Mouse (Mus musculus): ENCODE results near the gene Slc25a23. TPM values are rescaled to one million over a fixed set of nuclear protein-coding genes. Genes with fewer than 3 reads are reported as not detected.

Slc25a23 gene
- polyA plus RNA-seq, 1 experiment from 2014 or later: 9.1 TPM

- peak; percentile 73; the same call in 1 of the 2 replicates for ATAC-seq (ENCODE audit: insufficient number of reproducible peaks, insufficient read depth, low FRiP score, low TSS enrichment, low read depth)
- no peak overlapping the region for H3K27ac ChIP-seq
- H3K27me3 ChIP-seq: peaks cover 18% of the 10 kb centered on the region
- H3K4me3 ChIP-seq: peak overlapping the region; percentile 20
- no peaks in the 10 kb centered on the region for H3K9me3 ChIP-seq
- no peaks in the 10 kb centered on the region for H3K36me3 ChIP-seq
- H3K4me2 ChIP-seq: peak overlapping the region; percentile 51
- 2% methylated on average over 19 of the region's 19 CpGs for WGBS
- peaks cover 5% of the 10 kb centered on the region for H3K4me1 ChIP-seq
- no peak overlapping the region for H3K9ac ChIP-seq
These were observed 36.4 kb upstream of the Slc25a23 start for GRCm38 (mm10) chr17:57095855-57096622.

- no peak overlapping the region for H3K27ac ChIP-seq
- H3K27me3 ChIP-seq: peaks cover 28% of the 10 kb centered on the region
- H3K9me3 ChIP-seq: no peaks in the 10 kb centered on the region
- no peak overlapping the region for H3K4me3 ChIP-seq
- ATAC-seq (ENCODE audit: insufficient number of reproducible peaks, insufficient read depth, low FRiP score, low TSS enrichment, low read depth): no peak
- no peak overlapping the region for H3K9ac ChIP-seq
- no peak overlapping the region for H3K4me2 ChIP-seq
- WGBS: 97% methylated on average over 3 of the region's 3 CpGs
- H3K4me1 ChIP-seq: peaks cover 5% of the 10 kb centered on the region
- H3K36me3 ChIP-seq: no peaks in the 10 kb centered on the region
These were observed 34.6 kb upstream of the Slc25a23 start for GRCm38 (mm10) chr17:57094222-57094621.

- under 1% methylated on average over 31 of the region's 31 CpGs for WGBS
- Histone ChIP-seq H3K36me3 (no peaks in the 10 kb centered on the region), H3K27me3 (peaks cover 45% of the 10 kb centered on the region), H3K9ac (peak within 1 kb of the TSS; percentile 55), H3K4me2 (peak within 1 kb of the TSS; percentile 61), H3K9me3 (no peaks in the 10 kb centered on the region), H3K4me1 (peaks cover 7% of the 10 kb centered on the region; the same call in 1 of the 2 replicates), H3K27ac (no peak within 1 kb of the TSS), H3K4me3 (peak within 1 kb of the TSS; percentile 40)
- ATAC-seq (ENCODE audit: insufficient number of reproducible peaks, insufficient read depth, low FRiP score, low TSS enrichment, low read depth): no peak
These were observed 27.6 kb upstream of the Slc25a23 start, which contains the start of gene Tubb4a for GRCm38 (mm10) chr17:57087049-57087832. Tubb4a (minus strand) TSS chr17:57087782.

GRCm38 (mm10) chr17:57085970-57086757 is 26.5 kb upstream of the Slc25a23 start:
- Histone ChIP-seq H3K9me3 (no peaks in the 10 kb centered on the region), H3K4me2 (no peak overlapping the region), H3K9ac (no peak overlapping the region), H3K4me3 (no peak overlapping the region), H3K36me3 (no peaks in the 10 kb centered on the region), H3K27me3 (peaks cover 42% of the 10 kb centered on the region), H3K27ac (no peak overlapping the region), H3K4me1 (peaks cover 7% of the 10 kb centered on the region; the same call in 1 of the 2 replicates)
- 91% methylated on average over 11 of the region's 11 CpGs for whole genome bisulfite sequencing
- ATAC-seq (ENCODE audit: insufficient number of reproducible peaks, insufficient read depth, low FRiP score, low TSS enrichment, low read depth): no peak

- Histone ChIP-seq H3K4me3 (no peak overlapping the region), H3K9me3 (no peaks in the 10 kb centered on the region), H3K4me2 (no peak overlapping the region), H3K36me3 (no peaks in the 10 kb centered on the region), H3K27me3 (peaks cover 17% of the 10 kb centered on the region), H3K4me1 (peaks cover 6% of the 10 kb centered on the region; the same call in 1 of the 2 replicates), H3K9ac (no peak overlapping the region), H3K27ac (no peak overlapping the region)
- ATAC-seq (ENCODE audit: insufficient number of reproducible peaks, insufficient read depth, low FRiP score, low TSS enrichment, low read depth): no peak
- 82% methylated on average over 5 of the region's 5 CpGs for WGBS
These were observed 22.8 kb upstream of the Slc25a23 start for GRCm38 (mm10) chr17:57082481-57082880.

- Histone ChIP-seq H3K9ac (no peak overlapping the region), H3K27ac (no peak overlapping the region), H3K36me3 (no peaks in the 10 kb centered on the region), H3K4me3 (no peak overlapping the region), H3K9me3 (no peaks in the 10 kb centered on the region), H3K4me2 (no peak overlapping the region), H3K4me1 (no peaks in the 10 kb centered on the region), H3K27me3 (0 out of 2 replicates have a peak, but pooled peaks cover 7% of the 10 kb centered on the region)
- no peak for ATAC-seq (ENCODE audit: insufficient number of reproducible peaks, insufficient read depth, low FRiP score, low TSS enrichment, low read depth)
- 93% methylated on average over 31 of the region's 31 CpGs for WGBS
These were observed 21.7 kb upstream of the Slc25a23 start for GRCm38 (mm10) chr17:57081234-57081842.

- H3K4me1 ChIP-seq: no peaks in the 10 kb centered on the region
- H3K4me3 ChIP-seq: no peak overlapping the region
- WGBS: 68% methylated on average over 3 of the region's 3 CpGs
- H3K9me3 ChIP-seq: no peaks in the 10 kb centered on the region
- H3K4me2 ChIP-seq: no peak overlapping the region
- H3K27me3 ChIP-seq: 0 out of 2 replicates have a peak, but pooled peaks cover 4% of the 10 kb centered on the region
- no peak overlapping the region for H3K27ac ChIP-seq
- H3K36me3 ChIP-seq: no peaks in the 10 kb centered on the region
- ATAC-seq (ENCODE audit: insufficient number of reproducible peaks, insufficient read depth, low FRiP score, low TSS enrichment, low read depth): no peak
- no peak overlapping the region for H3K9ac ChIP-seq
These were observed 20.3 kb upstream of the Slc25a23 start for GRCm38 (mm10) chr17:57079919-57080318.

- no peak for ATAC-seq (ENCODE audit: insufficient number of reproducible peaks, insufficient read depth, low FRiP score, low TSS enrichment, low read depth)
These were observed 18.7 kb upstream of the Slc25a23 start, which contains the start of gene Dennd1c for GRCm38 (mm10) chr17:57078336-57078735. Dennd1c (minus strand) TSS chr17:57078514.

GRCm38 (mm10) chr17:57076916-57077315 is 17.3 kb upstream of the Slc25a23 start:
- H3K27me3 ChIP-seq: no peaks in the 10 kb centered on the region; the same call in 1 of the 2 replicates
- no peak overlapping the region for H3K9ac ChIP-seq
- ATAC-seq (ENCODE audit: insufficient number of reproducible peaks, insufficient read depth, low FRiP score, low TSS enrichment, low read depth): no peak
- no peak overlapping the region for H3K4me2 ChIP-seq
- H3K36me3 ChIP-seq: no peaks in the 10 kb centered on the region
- H3K4me1 ChIP-seq: no peaks in the 10 kb centered on the region
- WGBS: 56% methylated on average over 3 of the region's 3 CpGs
- H3K4me3 ChIP-seq: no peak overlapping the region
- no peak overlapping the region for H3K27ac ChIP-seq
- H3K9me3 ChIP-seq: no peaks in the 10 kb centered on the region

More at GRCm38 (mm10) chr17:57078336-57078735, 18.7 kb upstream of the Slc25a23 start, which contains the start of gene Dennd1c:
- Histone ChIP-seq H3K9me3 (no peaks in the 10 kb centered on the region), H3K36me3 (no peaks in the 10 kb centered on the region), H3K9ac (no peak within 1 kb of the TSS), H3K4me2 (no peak within 1 kb of the TSS), H3K4me3 (no peak within 1 kb of the TSS), H3K27ac (no peak within 1 kb of the TSS), H3K27me3 (no peaks in the 10 kb centered on the region), H3K4me1 (no peaks in the 10 kb centered on the region)
- 48% methylated on average over 6 of the region's 6 CpGs for WGBS

GRCm38 (mm10) chr17:57070699-57071098 is 11.0 kb upstream of the Slc25a23 start:
- H3K36me3 ChIP-seq: no peaks in the 10 kb centered on the region
- peak overlapping the region; percentile 9; the same call in 1 of the 2 replicates for H3K4me3 ChIP-seq
- 3% methylated on average over 11 of the region's 11 CpGs for WGBS
- H3K4me1 ChIP-seq: no peaks in the 10 kb centered on the region
- H3K27me3 ChIP-seq: peaks cover 29% of the 10 kb centered on the region
- no peak overlapping the region for H3K27ac ChIP-seq
- 0 out of 2 replicates have a peak, but pooled peaks have one; percentile 56 for ATAC-seq (ENCODE audit: insufficient number of reproducible peaks, insufficient read depth, low FRiP score, low TSS enrichment, low read depth)
- H3K4me2 ChIP-seq: peak overlapping the region; percentile 14; the same call in 1 of the 2 replicates
- H3K9ac ChIP-seq: no peak overlapping the region
- H3K9me3 ChIP-seq: no peaks in the 10 kb centered on the region

All from embryonic facial prominence, embryonic 13.5 days (tissue).